Mouse (Mus musculus): ENCODE measurements around the gene Fnip1.
"Not testable (repeated sequence)": the region's sequence is repeated elsewhere in the genome, so short reads cannot be mapped to it uniquely, and the experiment has no call there.

Fnip1 gene

GRCm38 (mm10) chr11:54437823-54438337, at the start of gene Fnip1:
Gene Fnip1, plus strand, starts transcription at chr11:54438199.
- DNase-seq, result peak; percentile 96

- peak; percentile 35 for DNase-seq
Measured at GRCm38 (mm10) chr11:54390386-54390785, 47.6 kb upstream of the Fnip1 start.

GRCm38 (mm10) chr11:54391326-54391725, 46.7 kb upstream of the Fnip1 start:
- no peak for DNase-seq

GRCm38 (mm10) chr11:54396686-54397085, 41.3 kb upstream of the Fnip1 start:
- DNase-seq, result no peak

GRCm38 (mm10) chr11:54398058-54398457, 39.9 kb upstream of the Fnip1 start:
- DNase-seq, result no peak

GRCm38 (mm10) chr11:54400803-54401202, 37.2 kb upstream of the Fnip1 start:
- DNase-seq, result not testable (repeated sequence)

GRCm38 (mm10) chr11:54404885-54405284, 33.1 kb upstream of the Fnip1 start:
- DNase-seq, result no peak

GRCm38 (mm10) chr11:54406930-54407546, 31.0 kb upstream of the Fnip1 start:
- DNase-seq, result no peak

- DNase-seq, result peak; percentile 7
Measured at GRCm38 (mm10) chr11:54410612-54411011, 27.4 kb upstream of the Fnip1 start.

GRCm38 (mm10) chr11:54413017-54413416, 25.0 kb upstream of the Fnip1 start:
- DNase-seq, result peak; percentile 32

- DNase-seq, result no peak
Measured at GRCm38 (mm10) chr11:54423007-54423406, 15.0 kb upstream of the Fnip1 start.

- DNase-seq, result no peak
Measured at GRCm38 (mm10) chr11:54426267-54426666, 11.7 kb upstream of the Fnip1 start.

- DNase-seq, result no peak
Measured at GRCm38 (mm10) chr11:54427138-54427537, 10.9 kb upstream of the Fnip1 start.

- DNase-seq, result no peak
Measured at GRCm38 (mm10) chr11:54427695-54428352, 10.2 kb upstream of the Fnip1 start.

- DNase-seq, result no peak
Measured at GRCm38 (mm10) chr11:54429224-54429623, 8.8 kb upstream of the Fnip1 start.

- no peak for DNase-seq
Measured at GRCm38 (mm10) chr11:54435797-54436196, 2.2 kb upstream of the Fnip1 start.

GRCm38 (mm10) chr11:54437310-54437822, 633 bp upstream of the Fnip1 start:
- DNase-seq, result peak; percentile 2

GRCm38 (mm10) chr11:54438366-54438781, 375 bp downstream of the Fnip1 start:
- no peak for DNase-seq

- DNase-seq, result peak; percentile 9
Measured at GRCm38 (mm10) chr11:54438991-54439690, 1.1 kb downstream of the Fnip1 start.

- DNase-seq, result no peak
Measured at GRCm38 (mm10) chr11:54439691-54440029, 1.7 kb downstream of the Fnip1 start.

- DNase-seq, result not testable (repeated sequence)
Measured at GRCm38 (mm10) chr11:54450757-54451156, 12.8 kb downstream of the Fnip1 start.

GRCm38 (mm10) chr11:54454516-54454915, 16.5 kb downstream of the Fnip1 start:
- DNase-seq, result no peak

- DNase-seq, result no peak
Measured at GRCm38 (mm10) chr11:54456875-54457274, 18.9 kb downstream of the Fnip1 start.

- no peak for DNase-seq
Measured at GRCm38 (mm10) chr11:54458168-54458567, 20.2 kb downstream of the Fnip1 start.
